Mouse (Mus musculus) adrenal gland, adult 2 months (tissue): ENCODE data around the gene Olfr1022. TPM values are rescaled to one million over a fixed set of nuclear protein-coding genes. Genes with fewer than 3 reads are reported as not detected.

ENCODE experiments used
- DNase-seq: peaks from one replicate; pipeline ENCODE4 v3.0.0; 2021
- long read RNA-seq: library from polyadenylated mRNA; stranded (forward); transcript quantifications from one replicate; pipeline ENCODE4 v2.0.0, GENCODE M21; 2021
- polyA plus RNA-seq: library from polyadenylated mRNA; depleted of rRNA; stranded (reverse); fragments of >200 nt; gene quantifications from 2 replicates; pipeline ENCODE4 v1.2.3, GENCODE M21; 2012; rRNA removed
- total RNA-seq, 2 experiments: library from RNA; stranded (reverse); gene quantifications; 2 replicates each; pipeline ENCODE4 v1.2.3; 2021

The Olfr1022 gene
- total RNA-seq (not detected), polyA plus RNA-seq (not detected in 2 replicates)
- long read RNA-seq, result 0 reads

- DNase-seq, result no peak
These were observed at the start of gene Olfr1022 for GRCm38 (mm10) chr2:85868294-85868693. Gene Olfr1022, plus strand, starts transcription at chr2:85868594.

GRCm38 (mm10) chr2:85845383-85845782 is 23.0 kb upstream of the Olfr1022 start, which contains the start of gene Olfr1019:
Gene Olfr1019, minus strand, starts transcription at chr2:85845483.
- no peak for DNase-seq

GRCm38 (mm10) chr2:85846730-85847129 is 21.7 kb upstream of the Olfr1022 start, which contains the start of gene Olfr1020:
Gene Olfr1020, plus strand, starts transcription at chr2:85847030.
- DNase-seq, result no peak

- DNase-seq, result no peak
These were observed 16.9 kb downstream of the Olfr1022 start, which contains the start of gene Olfr1023 for GRCm38 (mm10) chr2:85885340-85885739. Gene Olfr1023, plus strand, starts transcription at chr2:85885640.

- DNase-seq, result no peak
These were observed 36.6 kb downstream of the Olfr1022 start, which contains the start of gene Olfr1024 for GRCm38 (mm10) chr2:85904952-85905351. Gene Olfr1024, minus strand, starts transcription at chr2:85905052.

GRCm38 (mm10) chr2:85913197-85913596 is 44.8 kb downstream of the Olfr1022 start:
- DNase-seq, result no peak

GRCm38 (mm10) chr2:85914893-85915292 is 46.5 kb downstream of the Olfr1022 start, which contains the start of gene Olfr1025-ps1:
Gene Olfr1025-ps1, plus strand, starts transcription at chr2:85915193.
- no peak for DNase-seq

Other genes starting within 250 kb of the Olfr1022 start
- gene Olfr1002, start 217.9 kb upstream of the Olfr1022 start, total RNA-seq, result not detected
- gene Olfr1002, start 217.9 kb upstream of the Olfr1022 start, polyA plus RNA-seq, result not detected in 2 replicates
- not detected for gene Olfr154, start 204.1 kb upstream of the Olfr1022 start, total RNA-seq
- gene Olfr154, start 204.1 kb upstream of the Olfr1022 start, polyA plus RNA-seq, result not detected in 2 replicates
- gene Olfr1006, start 189.8 kb upstream of the Olfr1022 start, total RNA-seq, result not detected
- not detected in 2 replicates for gene Olfr1006, start 189.8 kb upstream of the Olfr1022 start, polyA plus RNA-seq
- not detected for gene Olfr1008, start 179.2 kb upstream of the Olfr1022 start, total RNA-seq
- not detected in 2 replicates for gene Olfr1008, start 179.2 kb upstream of the Olfr1022 start, polyA plus RNA-seq
- gene Olfr1009, start 153.2 kb upstream of the Olfr1022 start, total RNA-seq, result under 1 TPM in 1 of 2 experiments, not detected in 1; 0.07 TPM
- gene Olfr1009, start 153.2 kb upstream of the Olfr1022 start, polyA plus RNA-seq, result not detected in 2 replicates
- not detected for gene Olfr1012, start 105.8 kb upstream of the Olfr1022 start, total RNA-seq
- not detected in 2 replicates for gene Olfr1012, start 105.8 kb upstream of the Olfr1022 start, polyA plus RNA-seq
- under 1 TPM in 1 of 2 experiments, not detected in 1; 0.21 TPM for gene Olfr1013, start 101.5 kb upstream of the Olfr1022 start, total RNA-seq
- not detected in 2 replicates for gene Olfr1013, start 101.5 kb upstream of the Olfr1022 start, polyA plus RNA-seq
- not detected for gene Olfr1014, start 95.9 kb upstream of the Olfr1022 start, total RNA-seq
- not detected in 2 replicates for gene Olfr1014, start 95.9 kb upstream of the Olfr1022 start, polyA plus RNA-seq
- gene Olfr1015, start 86.6 kb upstream of the Olfr1022 start, total RNA-seq, result not detected
- gene Olfr1015, start 86.6 kb upstream of the Olfr1022 start, polyA plus RNA-seq, result not detected in 2 replicates
- not detected for gene Olfr1016, start 66.0 kb upstream of the Olfr1022 start, total RNA-seq
- gene Olfr1016, start 66.0 kb upstream of the Olfr1022 start, polyA plus RNA-seq, result not detected in 2 replicates
- gene Olfr1018, start 50.1 kb upstream of the Olfr1022 start, total RNA-seq, result not detected
- gene Olfr1018, start 50.1 kb upstream of the Olfr1022 start, polyA plus RNA-seq, result not detected in 2 replicates
- not detected for gene Olfr1019, start 23.1 kb upstream of the Olfr1022 start, total RNA-seq
- not detected in 2 replicates for gene Olfr1019, start 23.1 kb upstream of the Olfr1022 start, polyA plus RNA-seq
- not detected for gene Olfr1020, start 21.6 kb upstream of the Olfr1022 start, total RNA-seq
- gene Olfr1020, start 21.6 kb upstream of the Olfr1022 start, polyA plus RNA-seq, result not detected in 2 replicates
- gene Olfr1023, start 17.0 kb downstream of the Olfr1022 start, total RNA-seq, result not detected
- not detected in 2 replicates for gene Olfr1023, start 17.0 kb downstream of the Olfr1022 start, polyA plus RNA-seq
- gene Olfr1024, start 36.5 kb downstream of the Olfr1022 start, total RNA-seq, result not detected
- not detected in 2 replicates for gene Olfr1024, start 36.5 kb downstream of the Olfr1022 start, polyA plus RNA-seq
- gene Olfr1025-ps1, start 46.6 kb downstream of the Olfr1022 start, total RNA-seq, result not detected
- not detected in 2 replicates for gene Olfr1025-ps1, start 46.6 kb downstream of the Olfr1022 start, polyA plus RNA-seq
- not detected for gene Olfr1026, start 53.0 kb downstream of the Olfr1022 start, total RNA-seq
- gene Olfr1026, start 53.0 kb downstream of the Olfr1022 start, polyA plus RNA-seq, result not detected in 2 replicates
- not detected for gene Olfr1028, start 81.8 kb downstream of the Olfr1022 start, total RNA-seq
- gene Olfr1028, start 81.8 kb downstream of the Olfr1022 start, polyA plus RNA-seq, result not detected in 2 replicates
- gene Olfr1029, start 105.3 kb downstream of the Olfr1022 start, total RNA-seq, result not detected
- gene Olfr1029, start 105.3 kb downstream of the Olfr1022 start, polyA plus RNA-seq, result 0.09 TPM in 1 of 2 replicates, not detected in the other
- gene Olfr1030, start 110.7 kb downstream of the Olfr1022 start, total RNA-seq, result under 1 TPM in 1 of 2 experiments, not detected in 1; 0.09 TPM
- gene Olfr1030, start 110.7 kb downstream of the Olfr1022 start, polyA plus RNA-seq, result not detected in 2 replicates
- not detected for gene Olfr1031, start 121.7 kb downstream of the Olfr1022 start, total RNA-seq
- not detected in 2 replicates for gene Olfr1031, start 121.7 kb downstream of the Olfr1022 start, polyA plus RNA-seq
- not detected for gene Olfr1032, start 136.9 kb downstream of the Olfr1022 start, total RNA-seq
- gene Olfr1032, start 136.9 kb downstream of the Olfr1022 start, polyA plus RNA-seq, result not detected in 2 replicates
- 1 to 10 TPM; 3.4 to 4.4 TPM for gene Olfr1033, start 152.0 kb downstream of the Olfr1022 start, total RNA-seq
- 0.19 and 0.42 TPM in 2 replicates for gene Olfr1033, start 152.0 kb downstream of the Olfr1022 start, polyA plus RNA-seq
- gene Olfr1034, start 177.3 kb downstream of the Olfr1022 start, total RNA-seq, result under 1 TPM; 0.10 to 0.52 TPM
- 0.07 TPM in 2 replicates for gene Olfr1034, start 177.3 kb downstream of the Olfr1022 start, polyA plus RNA-seq
- gene Olfr1036, start 205.4 kb downstream of the Olfr1022 start, total RNA-seq, result not detected
- not detected in 2 replicates for gene Olfr1036, start 205.4 kb downstream of the Olfr1022 start, polyA plus RNA-seq
- not detected for gene Olfr1037, start 218.8 kb downstream of the Olfr1022 start, total RNA-seq
- not detected in 2 replicates for gene Olfr1037, start 218.8 kb downstream of the Olfr1022 start, polyA plus RNA-seq